Mouse (Mus musculus) heart, embryonic 11.5 days (tissue): Measurements from ENCODE around the gene Kat2a. TPM values are rescaled to one million over a fixed set of nuclear protein-coding genes. Genes with fewer than 3 reads are reported as not detected.

Experiments
- ATAC-seq: fragments of 200-750 bp; cut with Nextera tagmentation; replicated peaks from 2 replicates; pipeline ENCODE4 v1.8.0; 2017; ENCODE audit warnings: moderate library complexity; ENCODE audit not compliant: insufficient number of reproducible peaks, low FRiP score, low TSS enrichment
- H3K27ac ChIP-seq: fragments of 300-500 bp; sonication (generic); 2 replicates; pipeline ENCODE4 v1.5.1; 2014; ENCODE audit warnings: mild to moderate bottlenecking, low read depth, low read length
- H3K27me3 ChIP-seq: fragments of 300-500 bp; sonication (generic); 2 replicates; pipeline ENCODE4 v1.6.1; 2014; ENCODE audit warnings: mild to moderate bottlenecking, low read length, mixed read lengths; ENCODE audit not compliant: control insufficient read depth, insufficient read depth
- H3K36me3 ChIP-seq: fragments of 300-500 bp; sonication (generic); 2 replicates; pipeline ENCODE4 v1.6.1; 2014; ENCODE audit warnings: mild to moderate bottlenecking, low read length, moderate library complexity, mixed read lengths; ENCODE audit not compliant: control insufficient read depth, insufficient read depth
- H3K4me1 ChIP-seq: fragments of 300-500 bp; sonication (generic); 2 replicates; pipeline ENCODE4 v1.6.1; 2014; ENCODE audit warnings: low read length; ENCODE audit not compliant: control insufficient read depth, insufficient read depth
- H3K4me2 ChIP-seq: fragments of 300-500 bp; sonication (generic); 2 replicates; pipeline ENCODE4 v1.6.1; 2014; ENCODE audit warnings: mild to moderate bottlenecking, moderate library complexity
- H3K4me3 ChIP-seq: fragments of 300-500 bp; sonication (generic); 2 replicates; pipeline ENCODE4 v1.5.1; 2014; ENCODE audit warnings: low read depth, low read length
- H3K9ac ChIP-seq: fragments of 300-500 bp; sonication (generic); 2 replicates; pipeline ENCODE4 v1.6.1; 2014; ENCODE audit warnings: mild to moderate bottlenecking, low read depth, low read length, moderate library complexity
- H3K9me3 ChIP-seq: fragments of 300-500 bp; sonication (generic); replicated peaks from 2 replicates; pipeline ENCODE4 v1.6.1; 2016; ENCODE audit warnings: low read length; ENCODE audit not compliant: control insufficient read depth
- WGBS: fragments of 180-500 bp; shearing (Covaris S2); extraction: QIAGEN DNeasy Blood & Tissue Kit; methylation state at CpG from one replicate; pipeline ENCODE4 v1.1.7; 2014; ENCODE audit not compliant: insufficient replicate concordance; 5-methylcytosine and 5-hydroxymethylcytosine counted together
- polyA plus RNA-seq: library from polyadenylated mRNA; unstranded; fragments of >200 nt; fragmentation: Nextera tagmentation; extraction: Ambion mirVana; gene quantifications from 2 replicates; pipeline ENCODE4 v1.2.1, GENCODE M21; 2014

The Kat2a gene
- polyA plus RNA-seq, 1 experiment from 2014 or later, result 36.7 TPM

GRCm38 (mm10) chr11:100701301-100701700, 11.0 kb downstream of the Kat2a start:
- H3K9ac ChIP-seq, result peak overlapping the region; percentile 49; the same call in 1 of the 2 replicates
- no peak for ATAC-seq
- H3K36me3 ChIP-seq, result peaks cover 7% of the 10 kb centered on the region
- H3K9me3 ChIP-seq, result no peaks in the 10 kb centered on the region
- H3K4me1 ChIP-seq, result 0 out of 2 replicates have a peak, but pooled peaks cover 9% of the 10 kb centered on the region
- no peak overlapping the region for H3K27ac ChIP-seq
- H3K4me3 ChIP-seq, result peak overlapping the region; percentile 23
- peaks cover 5% of the 10 kb centered on the region; the same call in 1 of the 2 replicates for H3K27me3 ChIP-seq
- peak overlapping the region; percentile 56 for H3K4me2 ChIP-seq
- WGBS, result 6% methylated on average over 14 of the region's 14 CpGs

DNA sequence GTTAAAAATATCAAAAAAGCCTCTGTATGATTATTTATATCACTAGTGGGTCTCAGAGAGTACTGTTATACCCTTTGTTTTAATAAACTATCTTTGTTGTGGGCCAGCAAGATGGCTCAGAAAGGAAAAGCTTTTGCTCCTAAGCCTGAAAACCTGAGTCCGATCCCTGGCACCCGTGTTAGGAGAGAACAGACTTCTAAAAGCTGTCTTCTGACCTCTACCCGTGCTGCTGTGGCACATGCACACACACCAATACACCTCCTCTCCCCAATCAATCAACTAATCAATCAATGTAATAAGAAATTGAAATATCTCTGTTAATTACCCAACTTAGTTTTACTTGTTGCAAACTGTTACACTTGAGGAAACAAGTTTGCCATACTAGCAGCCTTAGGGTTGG, 11.6 kb downstream of the Kat2a start:
- 70% methylated on average over 3 of the region's 3 CpGs for WGBS
- H3K27ac ChIP-seq, result no peak overlapping the region
- H3K4me3 ChIP-seq, result no peak overlapping the region
- 0 out of 2 replicates have a peak, but pooled peaks cover 9% of the 10 kb centered on the region for H3K4me1 ChIP-seq
- peaks cover 5% of the 10 kb centered on the region; the same call in 1 of the 2 replicates for H3K27me3 ChIP-seq
- no peaks in the 10 kb centered on the region for H3K9me3 ChIP-seq
- no peak for ATAC-seq
- no peak overlapping the region for H3K9ac ChIP-seq
- peaks cover 7% of the 10 kb centered on the region for H3K36me3 ChIP-seq
- H3K4me2 ChIP-seq, result no peak overlapping the region

GRCm38 (mm10) chr11:100697921-100698320, 14.3 kb downstream of the Kat2a start:
- Histone ChIP-seq H3K36me3 (no peaks in the 10 kb centered on the region), H3K4me3 (no peak overlapping the region), H3K4me2 (no peak overlapping the region), H3K27ac (no peak overlapping the region), H3K4me1 (0 out of 2 replicates have a peak, but pooled peaks cover 9% of the 10 kb centered on the region), H3K9me3 (no peaks in the 10 kb centered on the region), H3K27me3 (peaks cover 3% of the 10 kb centered on the region; the same call in 1 of the 2 replicates), H3K9ac (no peak overlapping the region)
- no peak for ATAC-seq
- 71% methylated on average over 7 of the region's 7 CpGs for WGBS

- WGBS, result 34% methylated on average over 5 of the region's 5 CpGs
- Histone ChIP-seq H3K27me3 (peaks cover 23% of the 10 kb centered on the region), H3K9ac (no peak overlapping the region), H3K9me3 (no peaks in the 10 kb centered on the region), H3K4me2 (no peak overlapping the region), H3K36me3 (no peaks in the 10 kb centered on the region), H3K27ac (no peak overlapping the region), H3K4me1 (peaks cover 3% of the 10 kb centered on the region; the same call in 1 of the 2 replicates), H3K4me3 (no peak overlapping the region)
- ATAC-seq, result no peak
Observed at GRCm38 (mm10) chr11:100694926-100695325, 17.3 kb downstream of the Kat2a start.

DNA sequence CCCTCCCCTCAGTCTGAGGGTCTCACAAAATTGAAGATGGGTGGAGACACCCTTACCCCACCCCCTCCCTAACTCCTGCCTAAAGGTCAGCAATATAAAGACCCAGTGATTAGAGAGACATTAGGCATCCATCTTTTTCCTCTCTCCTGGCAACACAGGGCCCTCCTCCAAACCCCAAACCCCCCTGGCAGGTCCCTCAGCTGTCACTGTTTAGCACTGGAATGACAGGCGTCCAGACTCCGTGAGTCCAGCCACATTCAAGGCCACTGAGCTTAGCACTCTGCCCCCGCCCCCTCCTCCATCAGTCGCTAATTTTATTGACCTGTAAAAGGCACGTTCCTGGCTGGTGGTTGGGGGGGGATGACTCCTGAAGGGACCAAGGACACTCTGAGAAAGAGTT, 19.1 kb downstream of the Kat2a start:
- 27% methylated on average over 5 of the region's 5 CpGs for WGBS
- Histone ChIP-seq H3K4me3 (no peak overlapping the region), H3K36me3 (no peaks in the 10 kb centered on the region), H3K4me1 (peaks cover 3% of the 10 kb centered on the region; the same call in 1 of the 2 replicates), H3K4me2 (no peak overlapping the region), H3K27me3 (peaks cover 23% of the 10 kb centered on the region), H3K9me3 (no peaks in the 10 kb centered on the region), H3K27ac (no peak overlapping the region), H3K9ac (no peak overlapping the region)
- ATAC-seq, result no peak

DNA sequence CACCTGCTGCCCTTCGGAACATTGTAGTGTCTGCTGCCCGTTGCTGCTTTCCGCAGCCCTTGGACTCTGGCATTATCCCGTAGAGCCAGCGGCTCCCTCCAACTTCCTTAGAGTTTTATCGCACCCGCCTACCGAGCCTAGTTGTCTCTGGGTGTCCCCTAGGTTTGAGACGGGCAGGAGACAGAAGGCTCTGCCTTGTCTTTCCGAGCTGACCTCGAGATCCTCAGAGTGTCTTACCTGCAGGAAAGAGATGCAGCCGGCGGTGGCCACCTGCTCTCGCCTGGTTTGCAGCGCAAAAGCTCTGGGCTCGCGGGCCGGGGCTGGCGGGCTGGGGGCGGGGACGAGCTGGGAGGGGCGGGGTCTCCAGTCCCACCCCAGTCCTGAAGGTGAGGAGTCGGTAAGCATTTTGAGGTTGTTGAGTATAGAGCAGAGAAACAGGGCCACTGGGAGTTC, 20.1 kb downstream of the Kat2a start, which contains the start of gene Zfp385c:
Gene Zfp385c, minus strand, starts transcription at position 292 of the 453 bp plus-strand sequence.
- WGBS, result 2% methylated on average over 23 of the region's 23 CpGs
- Histone ChIP-seq H3K27me3 (peaks cover 23% of the 10 kb centered on the region), H3K4me2 (peak within 1 kb of the TSS; percentile 75), H3K9me3 (no peaks in the 10 kb centered on the region), H3K4me1 (peaks cover 3% of the 10 kb centered on the region; the same call in 1 of the 2 replicates), H3K9ac (peak within 1 kb of the TSS; percentile 52; the same call in 1 of the 2 replicates), H3K4me3 (peak within 1 kb of the TSS; percentile 44), H3K36me3 (no peaks in the 10 kb centered on the region), H3K27ac (no peak within 1 kb of the TSS)
- no peak for ATAC-seq

DNA sequence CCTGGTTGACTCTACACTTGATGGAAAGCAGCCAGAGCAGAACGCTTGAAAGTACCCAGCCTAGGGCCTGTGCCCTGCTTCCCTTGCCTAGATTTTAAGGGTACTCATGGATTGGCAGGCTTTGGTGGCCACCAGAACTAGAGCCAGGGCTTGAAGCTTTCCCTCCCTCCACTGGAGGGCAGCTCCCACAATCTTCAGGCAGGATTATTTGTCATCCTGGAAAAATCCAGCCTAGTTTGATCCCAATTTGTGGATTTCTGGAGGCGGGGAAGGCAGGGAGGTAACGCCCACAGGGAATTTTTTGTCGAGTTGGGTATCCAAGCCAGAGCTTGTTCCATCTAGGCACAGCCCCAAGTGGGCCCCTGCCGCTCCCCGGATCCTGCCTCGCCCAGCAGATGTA, 21.9 kb downstream of the Kat2a start:
- no peak overlapping the region for H3K9ac ChIP-seq
- no peaks in the 10 kb centered on the region for H3K36me3 ChIP-seq
- 70% methylated on average over 7 of the region's 7 CpGs for WGBS
- H3K9me3 ChIP-seq, result no peaks in the 10 kb centered on the region
- H3K4me1 ChIP-seq, result peaks cover 3% of the 10 kb centered on the region; the same call in 1 of the 2 replicates
- no peak for ATAC-seq
- H3K27ac ChIP-seq, result no peak overlapping the region
- peaks cover 23% of the 10 kb centered on the region for H3K27me3 ChIP-seq
- no peak overlapping the region for H3K4me3 ChIP-seq
- no peak overlapping the region for H3K4me2 ChIP-seq

GRCm38 (mm10) chr11:100688443-100688842, 23.8 kb downstream of the Kat2a start:
- Histone ChIP-seq H3K27ac (no peak overlapping the region), H3K9ac (no peak overlapping the region), H3K4me1 (peaks cover 3% of the 10 kb centered on the region; the same call in 1 of the 2 replicates), H3K27me3 (peaks cover 23% of the 10 kb centered on the region), H3K4me2 (no peak overlapping the region), H3K9me3 (no peaks in the 10 kb centered on the region), H3K4me3 (no peak overlapping the region), H3K36me3 (no peaks in the 10 kb centered on the region)
- 68% methylated on average over 4 of the region's 4 CpGs for WGBS
- no peak for ATAC-seq

DNA sequence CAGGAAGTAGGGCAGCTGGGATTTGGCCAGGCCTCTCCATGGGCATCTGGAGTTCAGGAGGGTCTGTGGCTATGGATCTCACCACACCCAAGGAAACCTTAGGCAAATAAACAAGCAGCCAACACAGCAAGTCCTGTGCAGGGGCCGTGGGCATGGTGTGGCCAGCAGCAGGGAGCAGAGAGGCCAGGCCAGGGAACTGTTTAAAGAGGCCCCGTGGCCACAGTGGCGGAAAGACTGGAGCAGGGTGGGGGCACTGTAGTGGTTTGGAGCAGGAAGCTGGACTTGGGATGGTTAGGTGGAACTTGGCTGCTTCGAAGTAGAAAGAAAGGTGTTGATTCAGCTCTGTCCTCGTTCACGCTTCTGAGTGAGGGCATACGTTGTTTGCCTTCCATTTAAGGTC, 25.0 kb downstream of the Kat2a start:
- Histone ChIP-seq H3K9ac (no peak overlapping the region), H3K4me2 (no peak overlapping the region), H3K27me3 (peaks cover 18% of the 10 kb centered on the region), H3K4me1 (peaks cover 6% of the 10 kb centered on the region; the same call in 1 of the 2 replicates), H3K27ac (no peak overlapping the region), H3K36me3 (no peaks in the 10 kb centered on the region), H3K4me3 (no peak overlapping the region), H3K9me3 (no peaks in the 10 kb centered on the region)
- 71% methylated on average over 7 of the region's 7 CpGs for WGBS
- ATAC-seq, result no peak
